Mouse (Mus musculus) cerebellum, adult 2 months (tissue): ENCODE data around the gene Dnah14.

Experiments
- CTCF ChIP-seq: fragments of 200-500 bp; IDR thresholded peaks from 2 replicates; pipeline ENCODE4 v1.5.1; 2011; ENCODE audit warnings: low read depth, mild to moderate bottlenecking, control low read depth, low read length, moderate library complexity, borderline replicate concordance; ENCODE audit not compliant: insufficient read depth
- POLR2A ChIP-seq: fragments of 200-500 bp; IDR thresholded peaks from 2 replicates; pipeline ENCODE4 v1.6.1; 2011; ENCODE audit warnings: low read length, control low read depth, borderline replicate concordance; ENCODE audit not compliant: insufficient read depth

DNA sequence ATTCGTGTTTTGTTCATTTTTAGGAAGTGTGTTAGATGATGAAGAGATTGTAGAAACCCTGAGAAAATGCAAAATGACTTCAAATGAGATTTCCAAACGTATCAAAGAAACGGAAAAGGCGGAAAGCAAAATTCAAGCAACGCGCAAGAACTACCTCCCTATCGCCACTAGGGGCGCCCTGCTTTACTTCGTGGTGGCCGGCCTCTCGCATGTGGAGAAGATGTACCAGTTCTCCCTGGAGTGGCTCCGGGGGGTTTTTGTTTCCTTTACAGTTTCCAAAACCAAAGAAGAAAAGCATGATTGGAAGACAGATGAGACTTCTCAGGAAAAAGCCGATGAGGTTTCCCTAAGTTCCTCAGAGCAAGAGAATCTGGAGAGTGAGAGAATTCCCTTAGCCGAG, 193.0 kb downstream of the Dnah14 start:
- TF ChIP-seq CTCF (no peak), POLR2A (no peak)
